Mouse (Mus musculus): Measurements from ENCODE around the gene Lin9. TPM values are rescaled to one million over a fixed set of nuclear protein-coding genes. Genes with fewer than 3 reads are reported as not detected.
"Not testable (repeated sequence)": the region's sequence is repeated elsewhere in the genome, so short reads cannot be mapped to it uniquely, and the experiment has no call there.

The Lin9 gene
- polyA plus RNA-seq, 1 experiment from 2014 or later: 15.9 TPM

- 79% methylated on average over 4 of the region's 4 CpGs for WGBS
- no peak overlapping the region for H3K9ac ChIP-seq (ENCODE audit: low read length)
- H3K27ac ChIP-seq (ENCODE audit: low read length): no peak overlapping the region
Measured at GRCm38 (mm10) chr1:180622389-180622788, 18.6 kb upstream of the Lin9 start.

DNA sequence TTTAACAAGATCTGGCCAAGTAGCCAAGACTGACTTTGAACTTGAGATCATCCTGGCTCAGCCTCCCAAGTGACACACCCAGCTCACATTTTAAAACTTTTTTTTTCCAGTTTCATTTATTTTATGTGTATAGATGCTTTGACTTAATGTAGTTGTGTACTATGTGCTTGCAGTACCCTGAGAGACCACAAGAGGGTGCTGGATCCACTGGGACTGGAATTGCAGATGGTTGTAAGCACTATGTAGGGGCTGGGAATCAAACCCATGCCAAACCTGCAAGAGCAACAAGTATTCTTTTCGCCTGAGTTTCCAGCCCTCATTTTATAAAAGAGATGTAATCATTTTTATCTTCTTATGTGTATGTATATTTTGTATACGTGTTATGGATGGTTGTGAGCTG is 17.0 kb upstream of the Lin9 start:
- no peak overlapping the region for H3K27ac ChIP-seq (ENCODE audit: low read length)
- H3K9ac ChIP-seq (ENCODE audit: low read length): no peak overlapping the region
- 0 out of 2 replicates have a peak, but pooled peaks cover 3% of the 10 kb centered on the region for H3K9me3 ChIP-seq (replicated peaks; ENCODE audit: control insufficient read depth, low read length)
- H3K36me3 ChIP-seq (ENCODE audit: control insufficient read depth, insufficient read depth, low read length): no peaks in the 10 kb centered on the region
- no peaks in the 10 kb centered on the region for H3K4me1 ChIP-seq (ENCODE audit: control insufficient read depth, insufficient read depth, low read length)
- no peaks in the 10 kb centered on the region for H3K27me3 ChIP-seq (ENCODE audit: control insufficient read depth, insufficient read depth, low read length)
- WGBS: 94% methylated on average over 2 of the region's 2 CpGs
- no peak for ATAC-seq (ENCODE audit: insufficient read depth, low FRiP score)
- H3K4me2 ChIP-seq (ENCODE audit: low read depth, low read length): no peak overlapping the region
- no peak overlapping the region for H3K4me3 ChIP-seq (replicated peaks; ENCODE audit: low read length)

More at GRCm38 (mm10) chr1:180622389-180622788, 18.6 kb upstream of the Lin9 start:
- no peak for ATAC-seq (ENCODE audit: insufficient read depth, low FRiP score)
- H3K4me3 ChIP-seq (replicated peaks; ENCODE audit: low read length): no peak overlapping the region
- H3K4me2 ChIP-seq (ENCODE audit: low read depth, low read length): no peak overlapping the region
- H3K27me3 ChIP-seq (ENCODE audit: control insufficient read depth, insufficient read depth, low read length): no peaks in the 10 kb centered on the region
- no peaks in the 10 kb centered on the region for H3K4me1 ChIP-seq (ENCODE audit: control insufficient read depth, insufficient read depth, low read length)
- H3K36me3 ChIP-seq (ENCODE audit: control insufficient read depth, insufficient read depth, low read length): no peaks in the 10 kb centered on the region
- H3K9me3 ChIP-seq (replicated peaks; ENCODE audit: control insufficient read depth, low read length): 0 out of 2 replicates have a peak, but pooled peaks cover 3% of the 10 kb centered on the region

DNA sequence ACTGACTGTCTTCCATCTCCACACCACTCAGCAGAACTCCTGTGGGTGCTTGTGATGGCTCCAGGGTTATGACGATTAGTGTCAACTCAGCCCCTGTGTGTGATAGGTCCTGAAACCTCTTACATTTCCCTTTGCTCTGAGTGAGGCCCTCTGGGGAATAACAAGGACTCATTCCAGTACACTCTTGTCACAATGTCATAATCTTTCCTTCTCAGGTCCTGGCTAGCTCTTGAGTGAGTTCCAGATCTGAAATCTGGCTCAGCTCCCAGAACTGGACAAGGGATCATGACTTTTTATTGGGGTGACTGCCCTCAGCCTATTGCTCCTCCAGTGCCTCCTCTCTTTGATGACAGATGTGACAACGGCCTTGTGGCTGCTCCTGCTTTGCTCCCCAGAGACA is 14.8 kb upstream of the Lin9 start:
- H3K4me3 ChIP-seq (replicated peaks; ENCODE audit: low read length): no peak overlapping the region
- H3K9ac ChIP-seq (ENCODE audit: low read length): no peak overlapping the region
- no peak overlapping the region for H3K27ac ChIP-seq (ENCODE audit: low read length)
- H3K4me1 ChIP-seq (ENCODE audit: control insufficient read depth, insufficient read depth, low read length): no peaks in the 10 kb centered on the region
- ATAC-seq (ENCODE audit: insufficient read depth, low FRiP score): no peak
- no peak overlapping the region for H3K4me2 ChIP-seq (ENCODE audit: low read depth, low read length)
- no peaks in the 10 kb centered on the region for H3K36me3 ChIP-seq (ENCODE audit: control insufficient read depth, insufficient read depth, low read length)
- WGBS: 69% methylated on average over 2 of the region's 2 CpGs
- no peaks in the 10 kb centered on the region for H3K27me3 ChIP-seq (ENCODE audit: control insufficient read depth, insufficient read depth, low read length)
- H3K9me3 ChIP-seq (replicated peaks; ENCODE audit: control insufficient read depth, low read length): 0 out of 2 replicates have a peak, but pooled peaks cover 3% of the 10 kb centered on the region

DNA sequence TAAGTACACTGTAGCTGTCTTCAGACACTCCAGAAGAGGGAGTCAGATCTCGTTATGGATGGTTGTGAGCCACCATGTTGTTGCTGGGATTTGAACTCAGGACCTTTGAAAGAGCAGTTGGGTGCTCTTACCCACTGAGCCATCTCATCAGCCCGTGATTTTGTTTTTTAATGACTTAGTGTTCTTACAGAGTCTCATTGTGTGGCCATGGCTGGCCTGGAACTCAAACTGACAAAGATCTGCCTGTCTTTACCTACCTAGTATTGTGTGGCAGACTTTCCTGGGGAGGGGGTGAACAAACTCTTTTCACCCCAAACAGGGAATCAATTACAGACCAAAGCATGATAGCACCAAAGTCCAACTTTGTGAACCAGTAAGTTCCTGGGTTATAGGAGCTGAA is 3.2 kb upstream of the Lin9 start:
- H3K27ac ChIP-seq (ENCODE audit: low read length); ATAC-seq (ENCODE audit: insufficient read depth, low FRiP score): not testable (repeated sequence)
- 86% methylated on average over 2 of the region's 2 CpGs for WGBS

DNA sequence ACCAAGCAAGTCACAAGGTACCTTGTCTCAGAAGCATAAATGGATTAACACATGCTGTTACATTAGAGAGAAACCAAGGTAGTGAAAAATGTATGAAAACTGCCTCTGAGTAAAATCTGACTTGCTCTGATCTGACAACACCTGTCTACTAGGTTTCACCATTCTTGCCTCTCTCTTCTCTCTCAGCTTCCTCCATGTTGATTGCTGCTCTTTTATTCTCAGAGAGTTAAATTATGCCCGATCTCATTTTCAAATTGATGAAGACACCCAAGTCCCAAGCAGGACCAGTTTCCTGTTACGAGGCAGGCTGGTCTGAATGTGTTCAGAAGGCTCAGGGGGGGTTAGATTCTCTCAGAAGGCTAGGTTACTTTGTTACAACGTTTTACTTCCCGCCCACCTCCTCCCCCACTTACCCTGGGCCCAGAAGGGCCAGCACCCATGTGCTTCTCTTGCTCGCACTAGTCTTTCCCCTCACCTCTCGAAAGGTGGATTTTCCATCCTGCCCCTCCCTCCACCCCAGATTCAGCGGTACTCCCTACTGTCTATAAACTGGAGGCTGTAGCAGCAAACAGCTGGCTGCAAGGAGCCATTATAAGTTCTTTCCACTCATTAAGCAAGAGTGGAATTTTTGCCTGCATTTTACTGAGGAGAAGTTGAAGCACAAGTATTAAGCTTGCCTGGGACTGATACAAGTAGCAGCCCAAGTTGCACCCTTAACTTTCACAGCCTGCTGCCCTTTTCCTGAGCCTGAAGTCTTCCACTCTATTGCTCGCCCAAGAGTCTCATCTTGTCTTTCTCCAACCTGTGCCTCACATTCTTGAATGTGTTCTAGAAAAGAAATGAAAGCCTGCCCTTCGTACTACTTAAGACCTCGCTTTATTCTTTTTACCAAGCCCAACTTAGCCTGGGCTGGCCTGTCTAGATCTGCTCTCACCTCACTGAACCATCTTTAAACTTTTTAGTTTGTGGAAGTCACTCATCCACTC is 1.2 kb upstream of the Lin9 start:
- Histone ChIP-seq H3K4me1 (ENCODE audit: control insufficient read depth, insufficient read depth, low read length) (peaks cover 19% of the 10 kb centered on the region), H3K4me2 (ENCODE audit: low read depth, low read length) (peak overlapping the region; percentile 84), H3K36me3 (ENCODE audit: control insufficient read depth, insufficient read depth, low read length) (peaks cover 4% of the 10 kb centered on the region; the same call in 1 of the 2 replicates), H3K9ac (ENCODE audit: low read length) (peak overlapping the region; percentile 94), H3K27me3 (ENCODE audit: control insufficient read depth, insufficient read depth, low read length) (no peaks in the 10 kb centered on the region), H3K9me3 (replicated peaks; ENCODE audit: control insufficient read depth, low read length) (no peaks in the 10 kb centered on the region), H3K4me3 (replicated peaks; ENCODE audit: low read length) (peak overlapping the region; percentile 83), H3K27ac (ENCODE audit: low read length) (peak overlapping the region; percentile 90; the same call in 1 of the 2 replicates)
- 52% methylated on average over 10 of the region's 10 CpGs for WGBS
- no peak for ATAC-seq (ENCODE audit: insufficient read depth, low FRiP score)

More for the DNA sequence above, 3.2 kb upstream of the Lin9 start:
- H3K4me2 ChIP-seq (ENCODE audit: low read depth, low read length); H3K4me3 ChIP-seq (replicated peaks; ENCODE audit: low read length); H3K27me3 ChIP-seq (ENCODE audit: control insufficient read depth, insufficient read depth, low read length); H3K9me3 ChIP-seq (replicated peaks; ENCODE audit: control insufficient read depth, low read length); H3K36me3 ChIP-seq (ENCODE audit: control insufficient read depth, insufficient read depth, low read length); H3K9ac ChIP-seq (ENCODE audit: low read length): not testable (repeated sequence)
- H3K4me1 ChIP-seq (ENCODE audit: control insufficient read depth, insufficient read depth, low read length): peaks cover 19% of the 10 kb centered on the region

- Histone ChIP-seq H3K4me2 (ENCODE audit: low read depth, low read length) (peak overlapping the region; percentile 84), H3K4me1 (ENCODE audit: control insufficient read depth, insufficient read depth, low read length) (peaks cover 19% of the 10 kb centered on the region), H3K4me3 (replicated peaks; ENCODE audit: low read length) (peak overlapping the region; percentile 83), H3K9me3 (replicated peaks; ENCODE audit: control insufficient read depth, low read length) (no peaks in the 10 kb centered on the region), H3K9ac (ENCODE audit: low read length) (peak overlapping the region; percentile 94), H3K27me3 (ENCODE audit: control insufficient read depth, insufficient read depth, low read length) (no peaks in the 10 kb centered on the region), H3K27ac (ENCODE audit: low read length) (peak overlapping the region; percentile 90), H3K36me3 (ENCODE audit: control insufficient read depth, insufficient read depth, low read length) (peaks cover 4% of the 10 kb centered on the region; the same call in 1 of the 2 replicates)
- ATAC-seq (ENCODE audit: insufficient read depth, low FRiP score): peak; percentile 9
- under 1% methylated on average over 59 of the region's 61 CpGs for WGBS
Measured at GRCm38 (mm10) chr1:180640605-180641125, 285 bp upstream of the Lin9 start.

- H3K9ac ChIP-seq (ENCODE audit: low read length): peak overlapping the region; percentile 94
- peak overlapping the region; percentile 83 for H3K4me3 ChIP-seq (replicated peaks; ENCODE audit: low read length)
- peak overlapping the region; percentile 90 for H3K27ac ChIP-seq (ENCODE audit: low read length)
- peaks cover 19% of the 10 kb centered on the region for H3K4me1 ChIP-seq (ENCODE audit: control insufficient read depth, insufficient read depth, low read length)
- peak overlapping the region; percentile 86 for H3K4me2 ChIP-seq (ENCODE audit: low read depth, low read length)
- 2% methylated on average over 49 of the region's 50 CpGs for WGBS
- H3K36me3 ChIP-seq (ENCODE audit: control insufficient read depth, insufficient read depth, low read length): peaks cover 4% of the 10 kb centered on the region; the same call in 1 of the 2 replicates
- no peaks in the 10 kb centered on the region for H3K27me3 ChIP-seq (ENCODE audit: control insufficient read depth, insufficient read depth, low read length)
- peak; percentile 65 for ATAC-seq (ENCODE audit: insufficient read depth, low FRiP score)
- no peaks in the 10 kb centered on the region for H3K9me3 ChIP-seq (replicated peaks; ENCODE audit: control insufficient read depth, low read length)
Measured at GRCm38 (mm10) chr1:180641518-180642227, 723 bp downstream of the Lin9 start.

DNA sequence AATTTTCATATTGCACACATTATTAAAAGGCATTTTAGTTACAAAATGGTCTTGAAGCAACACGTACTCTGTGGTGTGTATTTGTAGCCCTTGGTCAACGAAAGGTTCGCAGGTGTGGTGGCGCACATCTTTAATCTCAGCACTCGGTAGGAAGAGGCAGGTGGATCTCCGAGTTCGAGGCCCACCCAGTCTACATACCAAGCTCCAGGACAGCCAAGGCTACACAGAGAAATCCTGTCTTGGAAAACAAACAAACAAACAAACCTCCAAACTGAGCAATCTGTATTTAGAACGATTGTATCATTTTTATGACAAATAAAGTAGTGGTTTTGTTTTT is 1.2 kb downstream of the Lin9 start:
- Histone ChIP-seq H3K9me3 (replicated peaks; ENCODE audit: control insufficient read depth, low read length) (no peaks in the 10 kb centered on the region), H3K4me2 (ENCODE audit: low read depth, low read length) (peak overlapping the region; percentile 86), H3K4me1 (ENCODE audit: control insufficient read depth, insufficient read depth, low read length) (peaks cover 19% of the 10 kb centered on the region), H3K9ac (ENCODE audit: low read length) (peak overlapping the region; percentile 94), H3K36me3 (ENCODE audit: control insufficient read depth, insufficient read depth, low read length) (peaks cover 4% of the 10 kb centered on the region; the same call in 1 of the 2 replicates), H3K27me3 (ENCODE audit: control insufficient read depth, insufficient read depth, low read length) (no peaks in the 10 kb centered on the region), H3K27ac (ENCODE audit: low read length) (no peak overlapping the region), H3K4me3 (replicated peaks; ENCODE audit: low read length) (peak overlapping the region; percentile 83)
- WGBS: 73% methylated on average over 8 of the region's 8 CpGs
- no peak for ATAC-seq (ENCODE audit: insufficient read depth, low FRiP score)

Measured in stomach, embryonic 16.5 days (tissue).